ENCODE assay signal across 8 mouse cellular contexts in the genomic region with DNA sequence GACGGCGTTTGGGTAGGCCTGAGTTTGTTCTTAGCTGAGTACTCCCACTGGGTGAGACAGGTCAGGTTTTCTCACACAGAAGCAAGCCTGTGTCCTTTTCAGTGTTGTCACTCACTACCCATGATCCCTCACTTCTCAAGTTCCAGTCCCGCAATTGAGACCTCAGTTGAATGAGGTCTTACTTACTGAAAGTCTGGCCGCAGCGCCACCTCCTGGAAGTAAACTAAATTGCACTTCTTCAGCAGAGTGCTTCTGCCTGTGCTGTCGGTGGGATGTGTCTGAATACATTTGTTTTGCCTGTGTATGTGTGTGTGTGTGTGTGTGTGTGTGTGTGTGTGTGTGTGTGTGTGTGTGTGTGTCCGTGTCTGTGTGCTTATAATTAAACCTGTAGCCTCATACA. TPM values are rescaled to one million over a fixed set of nuclear protein-coding genes. Genes with fewer than 3 reads are reported as not detected.
DNase-seq lines count a peak whose midpoint lies in the region.

No protein-coding gene starts in this region.

- DNase-seq in adrenal gland, adult (ENCODE audit: inconsistent age in 2 of 2, low spot score in 1 of 2): peak; percentile 55 to 86
- no peak for DNase-seq in adrenal gland, postnatal 4 days (ENCODE audit: low spot score in 2 of 2)
- DNase-seq in CD4-positive, CD25-positive, alpha-beta regulatory T cell, adult 2 months (ENCODE audit: low read depth, low spot score): peak; percentile 85
- peak; percentile 89 for DNase-seq in brain, adult 2 months (ENCODE audit: low read depth, low spot score)
- DNase-seq in forelimb bud, embryonic 11.5 days (ENCODE audit: low read depth, low spot score): peak; percentile 75
- DNase-seq in kidney, postnatal 4 days: peak; percentile 83 to 86
- DNase-seq in lung, postnatal 14 days: peak; percentile 76
- peak; percentile 19 to 67 for DNase-seq in spleen, adult 18-20 months

RNA-seq across cellular contexts. Expression of gene Msx3, which starts 14.2 kb away (rescaled TPM):
- total RNA-seq in adrenal gland, postnatal 4 days (2021): not detected

RNA-seq across cellular contexts. Expression of gene Caly, which starts 19.3 kb away (rescaled TPM):
- total RNA-seq in adrenal gland, postnatal 4 days (2021): 10 to 100 TPM; 10.8 to 12.9 TPM

RNA-seq across cellular contexts. Expression of gene Tubgcp2, which starts 26.6 kb away (rescaled TPM):
- total RNA-seq in adrenal gland, postnatal 4 days (2021): 10 to 100 TPM; 53.7 to 55.8 TPM

RNA-seq across cellular contexts. Expression of gene Zfp511, which starts 26.9 kb away (rescaled TPM):
- 10 to 100 TPM; 20.2 to 21.9 TPM for total RNA-seq in adrenal gland, postnatal 4 days (2021)

RNA-seq across cellular contexts. Expression of gene Prap1, which starts 30.1 kb away (rescaled TPM):
- not detected for total RNA-seq in adrenal gland, postnatal 4 days (2021)

Comparison
In these comparisons a context has a peak if more than half of its experiments do, and no peak if none do; other contexts are left out.
1. DNase-seq: peak in adrenal gland, adult (2 of 2), CD4-positive, CD25-positive, alpha-beta regulatory T cell, adult 2 months (single experiment), brain, adult 2 months (single experiment), forelimb bud, embryonic 11.5 days (single experiment), kidney, postnatal 4 days (2 of 2), lung, postnatal 14 days (single experiment) and spleen, adult 18-20 months (2 of 2); none in adrenal gland, postnatal 4 days (0 of 2).